Mouse (Mus musculus): ENCODE measurements around the gene Dnah7a.
"Not testable (repeated sequence)": the region's sequence is repeated elsewhere in the genome, so short reads cannot be mapped to it uniquely, and the experiment has no call there.

- not testable (repeated sequence) for TF ChIP-seq CTCF (IDR thresholded peaks at IDR 0.05; ENCODE audit: low read depth, low read length); POLR2A (IDR thresholded peaks at IDR 0.05; ENCODE audit: extremely low read depth, insufficient read depth, low read length)
Measured at GRCm38 (mm10) chr1:53635641-53636040, 70.9 kb downstream of the Dnah7a start.
